Mouse (Mus musculus) midbrain, embryonic 16.5 days (tissue): ENCODE measurements around the gene F2. TPM values are rescaled to one million over a fixed set of nuclear protein-coding genes. Genes with fewer than 3 reads are reported as not detected.

Experiments used
- ATAC-seq: fragments of 200-750 bp; cut with Nextera tagmentation; 2 replicates; pipeline ENCODE4 v1.8.0; 2017; ENCODE audit warnings: moderate TSS enrichment
- H3K27ac ChIP-seq: fragments of 300-500 bp; sonication (generic); 2 replicates; pipeline ENCODE4 v1.5.1; 2014; ENCODE audit warnings: mild to moderate bottlenecking, low read length, mixed read lengths
- H3K27me3 ChIP-seq: fragments of 300-500 bp; sonication (generic); 2 replicates; pipeline ENCODE4 v1.6.1; 2014; ENCODE audit warnings: low read depth, low read length, mixed read lengths; ENCODE audit not compliant: control insufficient read depth, insufficient read depth
- H3K36me3 ChIP-seq: fragments of 300-500 bp; sonication (generic); 2 replicates; pipeline ENCODE4 v1.6.1; 2014; ENCODE audit warnings: mild to moderate bottlenecking, low read length, moderate library complexity, mixed read lengths; ENCODE audit not compliant: control insufficient read depth, insufficient read depth
- H3K4me1 ChIP-seq: fragments of 300-500 bp; sonication (generic); 2 replicates; pipeline ENCODE4 v1.6.1; 2014; ENCODE audit warnings: mild to moderate bottlenecking, low read length, mixed read lengths; ENCODE audit not compliant: control insufficient read depth, insufficient read depth
- H3K4me2 ChIP-seq: fragments of 300-500 bp; sonication (generic); 2 replicates; pipeline ENCODE4 v1.6.1; 2014; ENCODE audit warnings: mild to moderate bottlenecking, low read length, mixed read lengths
- H3K4me3 ChIP-seq: fragments of 300-500 bp; sonication (generic); 2 replicates; pipeline ENCODE4 v1.5.1; 2014; ENCODE audit warnings: low read depth, mild to moderate bottlenecking, low read length, moderate library complexity, mixed read lengths
- H3K9ac ChIP-seq: fragments of 300-500 bp; sonication (generic); 2 replicates; pipeline ENCODE4 v1.6.1; 2014; ENCODE audit warnings: low read depth, low read length, mixed read lengths
- H3K9me3 ChIP-seq: fragments of 300-500 bp; sonication (generic); replicated peaks from 2 replicates; pipeline ENCODE4 v1.6.1; 2014; ENCODE audit warnings: mild to moderate bottlenecking, low read length, mixed read lengths; ENCODE audit not compliant: control insufficient read depth, poor library complexity, severe bottlenecking
- WGBS: fragments of 180-500 bp; shearing (Covaris S2); extraction: QIAGEN DNeasy Blood & Tissue Kit; methylation state at CpG from one replicate; pipeline ENCODE4 v1.1.7; 2014; 5-methylcytosine and 5-hydroxymethylcytosine counted together
- polyA plus RNA-seq: library from polyadenylated mRNA; unstranded; fragments of >200 nt; fragmentation: Nextera tagmentation; extraction: Ambion mirVana; gene quantifications from 2 replicates; pipeline ENCODE4 v1.2.1, GENCODE M21; 2015

Gene F2
- polyA plus RNA-seq, 1 experiment from 2014 or later = 0.20 TPM

DNA sequence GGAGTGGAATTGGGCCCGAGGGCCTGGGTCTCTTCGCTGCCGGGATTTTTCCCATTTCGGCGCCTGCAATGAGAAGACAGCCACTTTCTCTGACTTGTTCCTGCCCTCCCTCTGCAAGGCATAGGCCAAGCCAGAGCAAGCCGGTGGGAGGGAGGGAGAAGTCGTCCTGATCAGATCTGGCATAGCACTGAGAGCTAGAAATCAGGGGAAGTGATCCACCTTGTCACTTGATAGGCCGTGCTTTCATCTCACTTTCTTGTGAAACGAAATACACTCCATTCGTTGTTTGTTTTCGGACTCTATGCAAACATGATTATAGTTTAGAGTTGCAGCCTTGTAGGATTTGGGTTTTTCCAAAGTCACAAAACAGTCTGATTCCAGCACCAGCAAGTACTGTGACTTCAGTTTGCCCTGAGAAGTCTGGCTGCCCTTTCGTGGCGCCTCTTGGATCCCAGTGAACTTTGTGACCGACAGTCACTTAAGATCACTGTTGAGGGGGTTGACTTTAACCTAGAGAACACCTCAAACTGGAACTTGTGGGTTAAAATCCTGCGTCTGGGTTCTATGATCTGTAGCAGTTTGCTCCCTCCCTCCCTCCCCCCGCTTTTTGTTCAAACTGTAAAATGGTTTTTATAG is 14.3 kb upstream of the F2 start:
- Histone ChIP-seq H3K36me3 (peaks cover 29% of the 10 kb centered on the region), H3K4me2 (peak overlapping the region; percentile 83), H3K9me3 (no peaks in the 10 kb centered on the region), H3K27ac (peak overlapping the region; percentile 91), H3K4me3 (peak overlapping the region; percentile 96), H3K27me3 (no peaks in the 10 kb centered on the region), H3K4me1 (peaks cover 32% of the 10 kb centered on the region), H3K9ac (peak overlapping the region; percentile 96)
- WGBS = 17% methylated on average over 16 of the region's 16 CpGs
- peak; percentile 50 for ATAC-seq

DNA sequence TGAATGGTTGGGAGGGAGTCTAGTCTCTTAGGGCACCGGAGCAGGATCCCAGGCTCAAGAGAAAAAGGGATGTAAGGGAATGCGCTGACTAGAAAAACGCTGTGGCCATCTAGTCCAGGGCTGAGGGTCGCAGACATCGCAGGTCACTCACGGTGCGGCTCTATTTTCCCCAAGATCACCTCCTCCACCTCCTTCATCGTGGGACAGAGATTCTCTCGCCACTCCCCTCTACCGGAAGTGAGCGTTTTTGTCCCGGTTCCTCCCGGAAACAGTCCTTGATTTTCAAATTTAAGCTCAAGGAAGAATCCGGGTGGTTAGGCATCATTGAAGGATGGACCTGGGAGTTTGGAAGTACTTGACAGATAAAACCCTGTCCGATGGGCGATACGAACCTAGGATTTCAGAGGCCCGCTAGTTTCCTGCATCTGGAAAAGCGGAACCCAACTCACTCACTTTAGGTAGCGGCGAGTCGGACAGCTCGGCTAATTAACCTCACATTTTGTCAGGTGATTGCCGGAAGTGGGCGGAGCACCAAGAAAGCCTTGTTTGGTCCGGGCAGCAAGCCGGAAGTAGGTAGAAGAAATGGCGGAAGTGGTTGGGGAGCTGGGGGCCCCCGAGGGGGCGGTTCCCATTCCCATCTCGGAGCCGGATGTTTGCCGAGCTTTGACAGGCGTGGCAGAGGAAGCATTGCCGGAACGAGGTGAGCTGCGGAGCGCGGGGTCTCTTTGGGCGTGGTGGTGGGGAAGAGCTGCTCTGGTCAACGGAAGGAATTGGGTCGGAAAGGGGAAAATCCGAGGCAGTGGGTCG is 13.5 kb upstream of the F2 start, which contains the start of the genes Zfp408 and Arhgap1:
TSS of gene Zfp408 (minus strand) at position 239 of the 807 bp plus-strand sequence.
TSS of gene Arhgap1 (plus strand) at position 308 of the 807 bp plus-strand sequence.
- peaks cover 32% of the 10 kb centered on the region for H3K36me3 ChIP-seq
- H3K27ac ChIP-seq = peak within 1 kb of the TSS; percentile 91
- peak within 1 kb of the TSS; percentile 96 for H3K4me3 ChIP-seq
- WGBS = under 1% methylated on average over 44 of the region's 44 CpGs
- H3K9me3 ChIP-seq = no peaks in the 10 kb centered on the region
- H3K4me2 ChIP-seq = peak within 1 kb of the TSS; percentile 100
- peak; percentile 95 for ATAC-seq
- H3K4me1 ChIP-seq = peaks cover 32% of the 10 kb centered on the region
- H3K27me3 ChIP-seq = no peaks in the 10 kb centered on the region
- peak within 1 kb of the TSS; percentile 96 for H3K9ac ChIP-seq

DNA sequence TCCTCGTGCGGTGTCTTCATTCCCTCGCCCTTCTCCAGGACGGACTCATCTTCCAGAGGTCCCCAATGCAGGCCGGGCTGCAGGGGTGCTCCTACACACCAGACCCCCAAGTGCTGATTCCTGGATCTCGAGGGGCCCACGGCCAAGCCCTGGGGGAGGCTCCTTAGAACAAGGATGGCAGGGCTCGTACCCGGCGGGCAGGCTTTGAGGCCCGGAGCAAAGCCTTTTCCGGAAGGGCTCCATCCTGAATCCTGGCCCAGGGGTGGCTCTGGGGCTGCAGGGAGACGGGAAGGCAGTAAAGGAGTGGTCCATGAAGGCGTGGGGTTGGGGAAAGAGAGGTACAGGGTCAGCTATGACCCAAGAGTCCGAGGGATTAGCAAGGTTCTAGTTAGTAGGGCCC is 12.9 kb upstream of the F2 start:
- Histone ChIP-seq H3K4me2 (peak overlapping the region; percentile 100), H3K4me3 (peak overlapping the region; percentile 96), H3K9ac (peak overlapping the region; percentile 96), H3K27ac (peak overlapping the region; percentile 91), H3K4me1 (peaks cover 32% of the 10 kb centered on the region), H3K9me3 (no peaks in the 10 kb centered on the region), H3K36me3 (peaks cover 33% of the 10 kb centered on the region), H3K27me3 (no peaks in the 10 kb centered on the region)
- peak; percentile 44; the same call in 1 of the 2 replicates for ATAC-seq
- WGBS = 2% methylated on average over 15 of the region's 15 CpGs

DNA sequence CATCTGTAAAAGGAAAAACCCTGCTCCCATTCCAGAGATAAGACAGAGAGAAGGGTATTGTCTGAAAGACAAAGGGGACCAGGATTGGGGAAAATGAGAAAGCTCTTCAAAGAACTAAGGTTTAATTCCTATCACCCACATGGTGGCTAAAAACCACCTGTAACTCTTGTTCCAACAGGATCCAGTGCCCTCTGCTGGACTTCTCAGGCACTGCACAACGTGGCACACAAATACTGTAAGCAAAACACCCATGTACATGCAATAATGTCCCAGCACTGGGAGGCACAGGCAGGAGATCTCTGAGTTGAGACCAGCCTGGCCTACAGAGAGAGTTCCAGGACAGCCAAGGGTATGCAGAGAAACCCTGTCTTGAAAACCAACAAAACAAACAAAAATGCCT is 10.5 kb upstream of the F2 start:
- H3K9me3 ChIP-seq = no peaks in the 10 kb centered on the region
- no peak for ATAC-seq
- no peak overlapping the region for H3K9ac ChIP-seq
- H3K36me3 ChIP-seq = peaks cover 32% of the 10 kb centered on the region
- 38% methylated on average over 1 of the region's 1 CpGs for whole genome bisulfite sequencing
- H3K27me3 ChIP-seq = no peaks in the 10 kb centered on the region
- H3K4me3 ChIP-seq = no peak overlapping the region
- peaks cover 20% of the 10 kb centered on the region for H3K4me1 ChIP-seq
- no peak overlapping the region for H3K4me2 ChIP-seq
- no peak overlapping the region for H3K27ac ChIP-seq

DNA sequence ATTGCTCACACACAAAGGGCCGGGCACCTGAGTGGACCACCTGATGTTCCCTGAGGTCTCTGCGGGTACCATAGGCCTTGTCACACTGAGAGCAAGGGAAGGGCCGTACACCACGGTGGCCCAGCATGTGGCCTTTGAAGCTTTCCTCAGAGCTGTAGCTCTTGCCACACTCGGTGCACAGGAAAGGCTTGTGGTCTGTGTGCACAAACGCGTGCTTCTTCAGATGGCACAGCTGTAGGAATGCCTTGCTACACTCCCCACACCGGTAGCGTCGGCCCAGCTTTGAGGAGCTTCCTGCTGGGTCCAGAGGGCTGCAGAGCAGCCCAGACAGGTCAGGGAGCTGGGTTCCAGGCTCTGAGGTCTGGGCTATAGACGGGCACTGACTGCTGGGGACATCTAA is 9.6 kb upstream of the F2 start:
- Histone ChIP-seq H3K27ac (no peak overlapping the region), H3K4me1 (peaks cover 11% of the 10 kb centered on the region), H3K4me3 (no peak overlapping the region), H3K9ac (no peak overlapping the region), H3K4me2 (no peak overlapping the region), H3K27me3 (no peaks in the 10 kb centered on the region), H3K36me3 (peaks cover 31% of the 10 kb centered on the region), H3K9me3 (no peaks in the 10 kb centered on the region)
- ATAC-seq = no peak
- 93% methylated on average over 11 of the region's 11 CpGs for WGBS

DNA sequence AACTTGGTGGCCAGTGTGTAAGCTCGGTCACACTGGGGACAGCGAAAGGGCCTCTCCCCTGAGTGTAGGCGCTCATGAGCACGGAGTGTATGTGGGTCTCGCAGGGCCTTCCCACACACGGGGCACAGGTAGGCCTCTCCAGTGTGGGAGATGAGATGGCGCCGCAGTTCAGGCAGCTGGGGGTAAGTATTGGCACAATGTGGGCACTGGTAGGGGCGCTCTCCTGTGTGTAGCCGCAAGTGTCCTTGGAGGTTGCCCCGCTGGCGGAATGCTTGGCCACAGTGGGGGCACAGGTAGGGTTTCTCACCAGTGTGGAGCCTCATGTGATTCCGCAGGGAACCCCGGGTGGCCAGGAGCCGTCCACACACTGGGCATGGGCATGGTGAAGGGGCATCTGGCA is 9.1 kb upstream of the F2 start:
- H3K9ac ChIP-seq = no peak overlapping the region
- no peaks in the 10 kb centered on the region for H3K27me3 ChIP-seq
- H3K4me1 ChIP-seq = peaks cover 8% of the 10 kb centered on the region
- H3K27ac ChIP-seq = no peak overlapping the region
- 98% methylated on average over 15 of the region's 15 CpGs for WGBS
- H3K9me3 ChIP-seq = no peaks in the 10 kb centered on the region
- H3K36me3 ChIP-seq = peaks cover 31% of the 10 kb centered on the region
- no peak for ATAC-seq
- H3K4me3 ChIP-seq = no peak overlapping the region
- no peak overlapping the region for H3K4me2 ChIP-seq

DNA sequence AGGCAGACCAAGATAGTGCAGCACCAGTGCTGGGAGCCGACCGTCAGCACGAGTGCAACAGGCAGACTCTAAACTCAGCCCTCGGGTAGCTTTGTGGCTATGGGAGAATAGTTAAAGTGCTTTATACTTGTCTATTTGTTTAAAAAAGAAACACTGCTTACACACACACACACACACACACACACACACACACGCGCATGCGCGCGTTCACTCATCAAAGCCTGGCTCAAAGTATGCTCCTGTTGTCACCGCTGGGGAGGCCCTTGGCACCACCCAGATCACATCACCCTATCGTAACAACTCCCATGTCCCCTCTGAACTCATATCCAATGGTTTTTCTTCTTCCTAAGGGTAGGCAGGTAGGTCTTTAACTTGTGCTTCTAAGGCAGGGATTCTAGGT is 7.8 kb upstream of the F2 start:
- Histone ChIP-seq H3K36me3 (peaks cover 31% of the 10 kb centered on the region), H3K9ac (no peak overlapping the region), H3K9me3 (no peaks in the 10 kb centered on the region), H3K4me1 (peaks cover 7% of the 10 kb centered on the region), H3K4me2 (no peak overlapping the region), H3K27me3 (no peaks in the 10 kb centered on the region), H3K27ac (no peak overlapping the region), H3K4me3 (no peak overlapping the region)
- no peak for ATAC-seq
- 95% methylated on average over 11 of the region's 11 CpGs for WGBS

DNA sequence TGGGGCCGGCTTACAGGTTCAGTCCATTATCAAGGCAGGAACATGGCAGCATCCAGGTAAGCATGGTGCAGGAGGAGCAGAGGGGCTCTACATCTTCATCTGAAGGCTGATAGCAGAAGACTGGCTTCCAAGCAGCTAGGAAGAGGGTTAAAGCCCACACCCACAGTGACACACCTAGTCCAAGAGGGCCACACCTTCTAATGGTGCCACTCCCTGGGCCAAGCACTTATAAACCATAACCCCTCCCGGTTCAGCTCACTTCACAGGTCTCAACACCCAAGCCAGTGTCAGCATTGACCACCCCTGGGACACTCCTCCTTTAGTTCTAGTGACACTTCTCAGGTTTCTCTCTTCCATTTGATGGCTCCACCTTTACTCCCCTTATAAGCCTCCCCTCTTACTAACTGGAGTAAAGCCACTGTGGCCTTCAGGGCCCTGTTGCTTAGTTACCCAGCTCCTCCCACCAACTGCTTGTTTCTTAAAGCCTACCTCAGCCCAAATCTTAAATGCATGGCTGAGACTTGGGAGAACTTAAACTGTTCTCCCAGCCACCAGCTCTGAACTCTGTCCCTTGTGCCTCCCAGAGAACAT is 6.7 kb upstream of the F2 start:
- Histone ChIP-seq H3K36me3 (peaks cover 30% of the 10 kb centered on the region), H3K4me2 (no peak overlapping the region), H3K4me3 (no peak overlapping the region), H3K9ac (no peak overlapping the region), H3K9me3 (no peaks in the 10 kb centered on the region), H3K4me1 (no peaks in the 10 kb centered on the region), H3K27ac (no peak overlapping the region), H3K27me3 (no peaks in the 10 kb centered on the region)
- no peak for ATAC-seq
- WGBS = 82% methylated on average over 2 of the region's 2 CpGs

DNA sequence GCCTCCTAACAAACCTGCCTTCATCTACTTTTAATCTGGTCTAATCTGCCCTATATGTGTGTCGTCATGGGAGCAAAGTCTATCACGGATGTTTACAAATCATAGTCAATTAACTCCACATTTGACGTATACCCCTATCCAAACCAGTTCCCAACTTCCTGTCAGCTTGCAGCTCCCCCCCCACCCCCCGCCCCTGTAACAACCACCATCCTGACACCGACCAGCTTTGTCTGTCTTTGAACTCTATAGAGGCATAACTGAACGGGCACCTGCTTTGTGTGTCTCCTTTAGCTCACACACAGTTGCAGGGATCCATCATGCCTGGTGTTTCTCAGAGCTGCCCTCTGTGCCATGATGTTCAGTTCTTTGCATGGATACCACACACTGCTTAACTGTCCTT is 2.7 kb upstream of the F2 start:
- H3K4me3 ChIP-seq = no peak overlapping the region
- H3K36me3 ChIP-seq = no peaks in the 10 kb centered on the region
- no peak for ATAC-seq
- no peak overlapping the region for H3K9ac ChIP-seq
- 77% methylated on average over 6 of the region's 6 CpGs for WGBS
- H3K4me1 ChIP-seq = no peaks in the 10 kb centered on the region
- H3K9me3 ChIP-seq = no peaks in the 10 kb centered on the region
- no peak overlapping the region for H3K4me2 ChIP-seq
- no peaks in the 10 kb centered on the region for H3K27me3 ChIP-seq
- H3K27ac ChIP-seq = no peak overlapping the region
